Comparison of ENCODE assay signal across 18 mouse cellular contexts in the genomic region with DNA sequence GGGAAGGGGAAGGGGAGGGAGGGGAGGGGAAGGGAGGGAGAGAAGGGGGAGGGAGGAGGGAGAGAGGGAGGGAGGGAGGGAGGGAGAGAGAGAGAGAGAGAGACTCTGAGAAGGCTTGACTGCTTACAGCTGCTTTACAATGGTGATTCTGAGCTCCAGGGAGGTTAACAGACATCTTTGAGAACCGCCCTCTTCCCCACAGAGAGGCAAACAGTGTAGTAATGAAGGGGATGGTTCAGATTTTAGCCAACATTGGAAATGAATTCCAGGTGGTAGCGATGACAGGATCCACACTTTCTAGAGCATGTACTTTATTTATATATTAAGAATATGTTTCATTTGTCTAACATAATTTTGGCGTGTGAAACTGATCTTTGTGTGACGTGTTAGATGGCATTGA. TPM values are rescaled to one million over a fixed set of nuclear protein-coding genes. Genes with fewer than 3 reads are reported as not detected.
"Had no signal": no experiment of that assay in that cellular context is flagged by ENCODE, and none has a peak within 500 bp of the region (broad histone marks: within the 10 kb centered on the region; RNA-seq: fewer than 3 reads in every experiment).

No protein-coding gene starts in this region.

- H3K4me2 ChIP-seq: limb, embryonic 15.5 days; liver, embryonic 11.5 days; lung, embryonic 14.5 days; midbrain, embryonic 13.5 days; stomach, embryonic 15.5 days had no signal

- H3K9me3 ChIP-seq: limb, embryonic 15.5 days; midbrain, embryonic 13.5 days; stomach, embryonic 15.5 days had no signal

- H3K27ac ChIP-seq: layer of hippocampus, adult 2 months; limb, embryonic 15.5 days; liver, embryonic 14.5 days; macrophage; midbrain, embryonic 13.5 days; stomach, embryonic 15.5 days had no signal

- DNase-seq: kidney, adult 9 months; kidney, postnatal 25 days; layer of hippocampus, adult 9-11 months; liver, postnatal 0 days; lung, embryonic 14.5 days; right cerebral cortex, postnatal 14 days; right cerebral cortex, postnatal 4 days; spleen, adult 18-20 months; thymus, postnatal 36 days had no signal

- H3K4me3 ChIP-seq: layer of hippocampus, adult 2 months; limb, embryonic 15.5 days; midbrain, embryonic 13.5 days; stomach, embryonic 15.5 days had no signal

- H3K9ac ChIP-seq: limb, embryonic 15.5 days; liver, embryonic 14.5 days; liver, postnatal 0 days; lung, embryonic 14.5 days; midbrain, embryonic 13.5 days; stomach, embryonic 15.5 days had no signal

- H3K36me3 ChIP-seq: limb, embryonic 15.5 days; midbrain, embryonic 13.5 days; stomach, embryonic 15.5 days had no signal

- H3K27me3 ChIP-seq: midbrain, embryonic 13.5 days; stomach, embryonic 15.5 days had no signal

- ATAC-seq: liver, postnatal 0 days; lung, postnatal 0 days; midbrain, embryonic 13.5 days had no signal

- H3K4me1 ChIP-seq: midbrain, embryonic 13.5 days had no signal

RNA-seq across cellular contexts. Expression of a gene that starts 22.7 kb away (rescaled TPM):
- total RNA-seq: megakaryocyte, adult 5-6 weeks had no signal
- polyA plus RNA-seq: macrophage had no signal

RNA-seq across cellular contexts. Expression of a gene that starts 52.5 kb away (rescaled TPM):
- total RNA-seq: megakaryocyte, adult 5-6 weeks had no signal
- polyA plus RNA-seq: macrophage had no signal
